Mouse (Mus musculus): ENCODE measurements around the gene Ranbp1.
"Not testable (repeated sequence)": the region's sequence is repeated elsewhere in the genome, so short reads cannot be mapped to it uniquely, and the experiment has no call there.

Ranbp1 gene

GRCm38 (mm10) chr16:18203430-18204091 lies 45.0 kb downstream of the Ranbp1 start:
- in situ Hi-C loops (cut with MboI; ENCODE audit: low sequenced_read_pairs), result no loop called here

GRCm38 (mm10) chr16:18202061-18202460 lies 46.5 kb downstream of the Ranbp1 start:
- in situ Hi-C loops (cut with MboI; ENCODE audit: low sequenced_read_pairs), result no loop called here

GRCm38 (mm10) chr16:18201620-18202019 lies 46.9 kb downstream of the Ranbp1 start:
- in situ Hi-C loops (cut with MboI; ENCODE audit: low sequenced_read_pairs), result no loop called here

GRCm38 (mm10) chr16:18200062-18200461 lies 48.5 kb downstream of the Ranbp1 start:
- in situ Hi-C loops (cut with MboI; ENCODE audit: low sequenced_read_pairs), result no loop called here

- in situ Hi-C loops (cut with MboI; ENCODE audit: low sequenced_read_pairs), result no loop called here
Observed at GRCm38 (mm10) chr16:18198365-18199098, 50.0 kb downstream of the Ranbp1 start.

GRCm38 (mm10) chr16:18197881-18198280 lies 50.7 kb downstream of the Ranbp1 start:
- in situ Hi-C loops (cut with MboI; ENCODE audit: low sequenced_read_pairs), result no loop called here

- in situ Hi-C loops (cut with MboI; ENCODE audit: low sequenced_read_pairs), result not testable (repeated sequence)
Observed at GRCm38 (mm10) chr16:18195561-18195960, 53.0 kb downstream of the Ranbp1 start.

- in situ Hi-C loops (cut with MboI; ENCODE audit: low sequenced_read_pairs), result no loop called here
Observed at GRCm38 (mm10) chr16:18195068-18195467, 53.5 kb downstream of the Ranbp1 start.

GRCm38 (mm10) chr16:18194208-18194985 lies 54.1 kb downstream of the Ranbp1 start:
- in situ Hi-C loops (cut with MboI; ENCODE audit: low sequenced_read_pairs), result no loop called here

GRCm38 (mm10) chr16:18191006-18191405 lies 57.5 kb downstream of the Ranbp1 start:
- in situ Hi-C loops (cut with MboI; ENCODE audit: low sequenced_read_pairs), result no loop called here
